Mouse (Mus musculus): Measurements from ENCODE around the gene Fxr2. TPM values are rescaled to one million over a fixed set of nuclear protein-coding genes. Genes with fewer than 3 reads are reported as not detected.

Fxr2 gene
- polyA plus RNA-seq (2016; fragmentation: Nextera tagmentation; extraction: Ambion mirVana) = 52.2 and 58.4 TPM in 2 replicates

DNA sequence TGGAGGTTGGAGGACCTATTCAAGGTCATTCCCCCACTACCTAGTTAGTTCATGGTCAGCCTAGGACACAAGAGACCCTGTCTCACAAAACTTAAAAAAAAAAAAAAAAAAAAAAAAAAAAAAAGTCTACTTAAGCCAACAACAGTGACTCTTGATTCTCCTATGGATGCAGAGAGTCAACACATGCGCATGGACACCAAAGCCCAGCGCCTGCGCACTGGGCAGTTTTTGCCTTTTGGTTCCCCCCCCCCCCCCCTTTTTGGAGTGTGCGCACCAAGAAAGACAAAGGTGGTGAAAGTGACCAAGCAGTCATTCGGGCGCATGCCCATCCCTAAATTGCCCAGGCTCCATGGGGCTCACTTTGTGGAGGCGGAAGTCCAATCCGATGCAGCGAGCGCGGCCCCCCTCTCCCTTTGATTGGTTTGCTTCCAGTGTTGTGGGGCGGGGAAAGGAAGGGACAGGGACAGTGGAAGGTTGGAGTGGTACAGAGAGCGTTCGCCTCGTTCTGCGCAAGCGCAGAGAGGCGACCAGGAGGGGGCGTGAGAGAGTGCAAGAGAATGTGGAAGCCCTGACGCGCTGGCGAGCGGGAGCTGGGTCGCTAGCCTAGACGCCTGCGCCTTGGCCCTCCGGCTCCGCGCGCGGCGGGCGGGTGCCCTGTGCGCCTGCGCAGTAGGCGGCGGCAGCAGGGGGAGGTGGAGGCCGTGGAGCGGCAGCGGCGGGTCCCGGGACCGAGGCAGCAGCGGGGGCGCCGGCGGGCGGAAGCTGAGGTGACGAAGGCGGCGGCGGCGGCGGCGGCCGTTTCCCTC, at the start of gene Fxr2:
Gene Fxr2, plus strand, starts transcription at position 707 of the 806 bp plus-strand sequence.
- ATAC-seq (ENCODE audit: insufficient number of reproducible peaks, insufficient read depth, low FRiP score, low TSS enrichment) = peak; percentile 99
- H3K4me1 ChIP-seq = peaks cover 23% of the 10 kb centered on the region
- no peaks in the 10 kb centered on the region for H3K27me3 ChIP-seq
- peak within 1 kb of the TSS; percentile 90 for H3K9ac ChIP-seq
- H3K9me3 ChIP-seq = no peaks in the 10 kb centered on the region
- WGBS = under 1% methylated on average over 43 of the region's 56 CpGs
- peak within 1 kb of the TSS; percentile 78 for H3K4me2 ChIP-seq (replicated peaks)
- peak within 1 kb of the TSS; percentile 96 for H3K27ac ChIP-seq
- peaks cover 3% of the 10 kb centered on the region for H3K36me3 ChIP-seq
- H3K4me3 ChIP-seq = peak within 1 kb of the TSS; percentile 69

- Histone ChIP-seq H3K27ac (no peak overlapping the region), H3K4me2 (replicated peaks) (no peak overlapping the region), H3K9me3 (no peaks in the 10 kb centered on the region), H3K4me3 (no peak overlapping the region), H3K4me1 (peaks cover 7% of the 10 kb centered on the region), H3K36me3 (peaks cover 29% of the 10 kb centered on the region), H3K9ac (no peak overlapping the region), H3K27me3 (no peaks in the 10 kb centered on the region)
- ATAC-seq (ENCODE audit: insufficient number of reproducible peaks, insufficient read depth, low FRiP score, low TSS enrichment) = no peak
- WGBS = 81% methylated on average over 7 of the region's 7 CpGs
These were observed 48.8 kb upstream of the Fxr2 start for GRCm38 (mm10) chr11:69584008-69584407.

GRCm38 (mm10) chr11:69584937-69585336, 47.9 kb upstream of the Fxr2 start:
- Histone ChIP-seq H3K4me1 (peaks cover 7% of the 10 kb centered on the region), H3K36me3 (peaks cover 38% of the 10 kb centered on the region), H3K27me3 (no peaks in the 10 kb centered on the region), H3K4me3 (no peak overlapping the region), H3K4me2 (replicated peaks) (no peak overlapping the region), H3K9ac (no peak overlapping the region), H3K9me3 (no peaks in the 10 kb centered on the region), H3K27ac (no peak overlapping the region)
- 98% methylated on average over 13 of the region's 13 CpGs for WGBS
- ATAC-seq (ENCODE audit: insufficient number of reproducible peaks, insufficient read depth, low FRiP score, low TSS enrichment) = no peak

DNA sequence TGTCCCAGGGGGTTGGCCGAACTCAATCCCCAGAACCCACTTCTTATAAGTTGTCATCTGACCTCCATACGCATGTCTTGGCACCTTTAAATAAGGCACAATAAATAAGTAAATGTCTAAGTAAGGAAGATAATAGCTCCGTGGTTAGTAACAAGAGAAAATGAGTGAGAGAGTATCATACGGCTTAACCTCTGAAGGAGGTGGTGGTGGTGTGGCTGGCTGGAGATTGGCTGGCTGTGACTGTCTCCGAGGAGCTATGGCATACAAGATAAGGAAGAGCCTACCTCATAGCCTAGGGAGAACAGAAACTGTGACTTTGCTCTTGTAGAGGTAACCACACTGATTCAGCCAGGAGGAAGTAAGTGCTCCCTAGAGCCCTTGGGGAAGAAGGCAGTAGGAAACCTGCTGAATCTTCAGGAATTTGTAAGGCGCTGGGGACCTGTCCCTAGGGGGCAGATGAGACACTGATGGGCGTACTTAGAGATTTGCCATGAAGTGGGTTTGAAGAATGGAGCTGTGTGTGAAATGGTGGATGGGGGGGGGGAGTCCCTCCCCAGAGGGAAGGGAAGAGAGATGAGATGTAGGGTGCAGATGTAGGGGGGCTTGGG, 47.0 kb upstream of the Fxr2 start:
- H3K27me3 ChIP-seq = no peaks in the 10 kb centered on the region
- no peak overlapping the region for H3K4me3 ChIP-seq
- peaks cover 47% of the 10 kb centered on the region for H3K36me3 ChIP-seq
- WGBS = 83% methylated on average over 7 of the region's 7 CpGs
- no peak for ATAC-seq (ENCODE audit: insufficient number of reproducible peaks, insufficient read depth, low FRiP score, low TSS enrichment)
- no peaks in the 10 kb centered on the region for H3K9me3 ChIP-seq
- no peak overlapping the region for H3K27ac ChIP-seq
- H3K9ac ChIP-seq = no peak overlapping the region
- peaks cover 7% of the 10 kb centered on the region for H3K4me1 ChIP-seq
- no peak overlapping the region for H3K4me2 ChIP-seq (replicated peaks)

GRCm38 (mm10) chr11:69589207-69589834, 43.5 kb upstream of the Fxr2 start:
- Histone ChIP-seq H3K27ac (no peak overlapping the region), H3K9me3 (no peaks in the 10 kb centered on the region), H3K36me3 (peaks cover 69% of the 10 kb centered on the region), H3K4me1 (no peaks in the 10 kb centered on the region; the same call in 1 of the 2 replicates), H3K4me3 (no peak overlapping the region), H3K4me2 (replicated peaks) (no peak overlapping the region), H3K27me3 (no peaks in the 10 kb centered on the region), H3K9ac (no peak overlapping the region)
- ATAC-seq (ENCODE audit: insufficient number of reproducible peaks, insufficient read depth, low FRiP score, low TSS enrichment) = no peak
- 90% methylated on average over 22 of the region's 22 CpGs for WGBS

GRCm38 (mm10) chr11:69590622-69591021, 42.2 kb upstream of the Fxr2 start:
- no peaks in the 10 kb centered on the region for H3K27me3 ChIP-seq
- no peaks in the 10 kb centered on the region for H3K9me3 ChIP-seq
- H3K9ac ChIP-seq = no peak overlapping the region
- H3K27ac ChIP-seq = no peak overlapping the region
- H3K4me2 ChIP-seq (replicated peaks) = no peak overlapping the region
- no peak for ATAC-seq (ENCODE audit: insufficient number of reproducible peaks, insufficient read depth, low FRiP score, low TSS enrichment)
- H3K4me1 ChIP-seq = no peaks in the 10 kb centered on the region
- no peak overlapping the region for H3K4me3 ChIP-seq
- 94% methylated on average over 8 of the region's 8 CpGs for WGBS
- peaks cover 71% of the 10 kb centered on the region for H3K36me3 ChIP-seq

GRCm38 (mm10) chr11:69591424-69591823, 41.4 kb upstream of the Fxr2 start:
- WGBS = 86% methylated on average over 3 of the region's 3 CpGs
- Histone ChIP-seq H3K4me3 (no peak overlapping the region), H3K27me3 (no peaks in the 10 kb centered on the region), H3K4me1 (no peaks in the 10 kb centered on the region), H3K27ac (no peak overlapping the region), H3K36me3 (peaks cover 70% of the 10 kb centered on the region), H3K4me2 (replicated peaks) (no peak overlapping the region), H3K9ac (no peak overlapping the region), H3K9me3 (no peaks in the 10 kb centered on the region)
- no peak for ATAC-seq (ENCODE audit: insufficient number of reproducible peaks, insufficient read depth, low FRiP score, low TSS enrichment)

GRCm38 (mm10) chr11:69591899-69592637, 40.7 kb upstream of the Fxr2 start:
- Histone ChIP-seq H3K4me2 (replicated peaks) (no peak overlapping the region), H3K9me3 (no peaks in the 10 kb centered on the region), H3K27me3 (no peaks in the 10 kb centered on the region), H3K4me3 (0 out of 2 replicates have a peak overlapping the region, but pooled peaks have one; percentile 2), H3K27ac (no peak overlapping the region), H3K4me1 (no peaks in the 10 kb centered on the region), H3K36me3 (peaks cover 65% of the 10 kb centered on the region), H3K9ac (no peak overlapping the region)
- no peak for ATAC-seq (ENCODE audit: insufficient number of reproducible peaks, insufficient read depth, low FRiP score, low TSS enrichment)
- 85% methylated on average over 7 of the region's 7 CpGs for WGBS

- no peak overlapping the region for H3K4me3 ChIP-seq
- WGBS = 89% methylated on average over 4 of the region's 4 CpGs
These were observed 40.0 kb upstream of the Fxr2 start for GRCm38 (mm10) chr11:69592799-69593198.

GRCm38 (mm10) chr11:69594853-69595252, 37.9 kb upstream of the Fxr2 start:
- Histone ChIP-seq H3K4me1 (peaks cover 6% of the 10 kb centered on the region), H3K27ac (no peak overlapping the region), H3K4me3 (no peak overlapping the region), H3K4me2 (replicated peaks) (no peak overlapping the region), H3K36me3 (peaks cover 37% of the 10 kb centered on the region), H3K9ac (no peak overlapping the region), H3K27me3 (no peaks in the 10 kb centered on the region), H3K9me3 (no peaks in the 10 kb centered on the region)
- ATAC-seq (ENCODE audit: insufficient number of reproducible peaks, insufficient read depth, low FRiP score, low TSS enrichment) = no peak
- WGBS = 97% methylated on average over 6 of the region's 6 CpGs

More at GRCm38 (mm10) chr11:69592799-69593198, 40.0 kb upstream of the Fxr2 start:
- Histone ChIP-seq H3K36me3 (peaks cover 58% of the 10 kb centered on the region), H3K4me1 (no peaks in the 10 kb centered on the region), H3K4me2 (replicated peaks) (no peak overlapping the region), H3K9ac (no peak overlapping the region), H3K27me3 (no peaks in the 10 kb centered on the region), H3K27ac (no peak overlapping the region), H3K9me3 (no peaks in the 10 kb centered on the region)
- no peak for ATAC-seq (ENCODE audit: insufficient number of reproducible peaks, insufficient read depth, low FRiP score, low TSS enrichment)

DNA sequence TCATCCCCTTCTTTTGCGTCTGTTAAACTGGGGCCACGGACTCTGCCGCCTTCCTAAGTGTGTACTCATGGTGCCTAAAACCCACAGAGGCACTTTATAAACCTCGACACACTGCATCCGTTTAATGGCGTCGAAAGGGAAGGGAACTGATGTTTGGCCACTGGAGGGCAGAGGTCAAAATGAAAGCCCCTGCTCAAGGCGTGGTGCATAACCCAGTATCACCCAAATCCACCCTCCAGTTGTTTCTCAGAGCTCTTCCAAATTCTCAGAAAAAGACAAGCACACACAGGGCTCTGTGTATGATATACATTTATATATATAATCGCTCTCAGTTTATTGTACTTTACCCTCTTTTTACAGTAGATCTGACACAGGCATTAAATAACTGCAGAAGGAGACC, 33.4 kb upstream of the Fxr2 start:
- ATAC-seq (ENCODE audit: insufficient number of reproducible peaks, insufficient read depth, low FRiP score, low TSS enrichment) = no peak
- WGBS = 6% methylated on average over 9 of the region's 9 CpGs
- no peak overlapping the region for H3K4me3 ChIP-seq
- H3K27ac ChIP-seq = peak overlapping the region; percentile 64; the same call in 1 of the 2 replicates
- 0 out of 2 replicates have a peak, but pooled peaks cover 5% of the 10 kb centered on the region for H3K36me3 ChIP-seq
- no peaks in the 10 kb centered on the region for H3K9me3 ChIP-seq
- peaks cover 5% of the 10 kb centered on the region; the same call in 1 of the 2 replicates for H3K27me3 ChIP-seq
- no peak overlapping the region for H3K9ac ChIP-seq
- H3K4me1 ChIP-seq = peaks cover 22% of the 10 kb centered on the region
- H3K4me2 ChIP-seq (replicated peaks) = peak overlapping the region; percentile 25

All from embryonic facial prominence, embryonic 12.5 days (tissue).